Mouse (Mus musculus) heart, embryonic 11.5 days (tissue): ENCODE measurements around the gene Ppp1r13b. TPM values are rescaled to one million over a fixed set of nuclear protein-coding genes. Genes with fewer than 3 reads are reported as not detected.

Experiments used
- ATAC-seq: fragments of 200-750 bp; cut with Nextera tagmentation; replicated peaks from 2 replicates; pipeline ENCODE4 v1.8.0; 2017; ENCODE audit warnings: moderate library complexity; ENCODE audit not compliant: insufficient number of reproducible peaks, low FRiP score, low TSS enrichment
- H3K27ac ChIP-seq: fragments of 300-500 bp; sonication (generic); 2 replicates; pipeline ENCODE4 v1.5.1; 2014; ENCODE audit warnings: mild to moderate bottlenecking, low read depth, low read length
- H3K27me3 ChIP-seq: fragments of 300-500 bp; sonication (generic); 2 replicates; pipeline ENCODE4 v1.6.1; 2014; ENCODE audit warnings: mild to moderate bottlenecking, low read length, mixed read lengths; ENCODE audit not compliant: control insufficient read depth, insufficient read depth
- H3K36me3 ChIP-seq: fragments of 300-500 bp; sonication (generic); 2 replicates; pipeline ENCODE4 v1.6.1; 2014; ENCODE audit warnings: mild to moderate bottlenecking, low read length, moderate library complexity, mixed read lengths; ENCODE audit not compliant: control insufficient read depth, insufficient read depth
- H3K4me1 ChIP-seq: fragments of 300-500 bp; sonication (generic); 2 replicates; pipeline ENCODE4 v1.6.1; 2014; ENCODE audit warnings: low read length; ENCODE audit not compliant: control insufficient read depth, insufficient read depth
- H3K4me2 ChIP-seq: fragments of 300-500 bp; sonication (generic); 2 replicates; pipeline ENCODE4 v1.6.1; 2014; ENCODE audit warnings: mild to moderate bottlenecking, moderate library complexity
- H3K4me3 ChIP-seq: fragments of 300-500 bp; sonication (generic); 2 replicates; pipeline ENCODE4 v1.5.1; 2014; ENCODE audit warnings: low read depth, low read length
- H3K9ac ChIP-seq: fragments of 300-500 bp; sonication (generic); 2 replicates; pipeline ENCODE4 v1.6.1; 2014; ENCODE audit warnings: mild to moderate bottlenecking, low read depth, low read length, moderate library complexity
- H3K9me3 ChIP-seq: fragments of 300-500 bp; sonication (generic); replicated peaks from 2 replicates; pipeline ENCODE4 v1.6.1; 2016; ENCODE audit warnings: low read length; ENCODE audit not compliant: control insufficient read depth
- WGBS: fragments of 180-500 bp; shearing (Covaris S2); extraction: QIAGEN DNeasy Blood & Tissue Kit; methylation state at CpG from one replicate; pipeline ENCODE4 v1.1.7; 2014; ENCODE audit not compliant: insufficient replicate concordance; 5-methylcytosine and 5-hydroxymethylcytosine counted together
- polyA plus RNA-seq: library from polyadenylated mRNA; unstranded; fragments of >200 nt; fragmentation: Nextera tagmentation; extraction: Ambion mirVana; gene quantifications from 2 replicates; pipeline ENCODE4 v1.2.1, GENCODE M21; 2014

Gene Ppp1r13b
- polyA plus RNA-seq, 1 experiment from 2014 or later, result 16.5 TPM

GRCm38 (mm10) chr12:111927338-111927737 lies 19.4 kb upstream of the Ppp1r13b start:
- no peaks in the 10 kb centered on the region for H3K36me3 ChIP-seq
- H3K4me3 ChIP-seq, result no peak overlapping the region
- H3K4me2 ChIP-seq, result no peak overlapping the region
- H3K27me3 ChIP-seq, result no peaks in the 10 kb centered on the region
- no peak overlapping the region; the same call in 1 of the 2 replicates for H3K27ac ChIP-seq
- no peak for ATAC-seq
- no peaks in the 10 kb centered on the region for H3K9me3 ChIP-seq
- WGBS, result 62% methylated on average over 1 of the region's 1 CpGs
- H3K4me1 ChIP-seq, result peaks cover 5% of the 10 kb centered on the region
- H3K9ac ChIP-seq, result no peak overlapping the region

- no peaks in the 10 kb centered on the region for H3K9me3 ChIP-seq
- no peaks in the 10 kb centered on the region for H3K27me3 ChIP-seq
- no peak overlapping the region for H3K4me3 ChIP-seq
- peaks cover 9% of the 10 kb centered on the region for H3K4me1 ChIP-seq
- H3K27ac ChIP-seq, result no peak overlapping the region
- ATAC-seq, result no peak
- H3K9ac ChIP-seq, result no peak overlapping the region
- no peak overlapping the region for H3K4me2 ChIP-seq
- no peaks in the 10 kb centered on the region for H3K36me3 ChIP-seq
- 83% methylated on average over 6 of the region's 6 CpGs for WGBS
Measured at GRCm38 (mm10) chr12:111923117-111923516, 15.2 kb upstream of the Ppp1r13b start.

- no peak overlapping the region for H3K4me3 ChIP-seq
- WGBS, result 30% methylated on average over 9 of the region's 9 CpGs
- ATAC-seq, result no peak
- H3K9ac ChIP-seq, result no peak overlapping the region
- H3K9me3 ChIP-seq, result no peaks in the 10 kb centered on the region
- peaks cover 9% of the 10 kb centered on the region for H3K4me1 ChIP-seq
- no peak overlapping the region for H3K27ac ChIP-seq
- peak overlapping the region; percentile 27 for H3K4me2 ChIP-seq
- no peaks in the 10 kb centered on the region for H3K27me3 ChIP-seq
- no peaks in the 10 kb centered on the region for H3K36me3 ChIP-seq
Measured at GRCm38 (mm10) chr12:111920046-111920445, 12.1 kb upstream of the Ppp1r13b start.

- H3K27ac ChIP-seq, result peak overlapping the region; percentile 36
- no peak for ATAC-seq
- H3K9ac ChIP-seq, result no peak overlapping the region
- H3K36me3 ChIP-seq, result no peaks in the 10 kb centered on the region
- WGBS, result 54% methylated on average over 12 of the region's 12 CpGs
- H3K27me3 ChIP-seq, result no peaks in the 10 kb centered on the region
- H3K4me3 ChIP-seq, result no peak overlapping the region
- no peaks in the 10 kb centered on the region for H3K9me3 ChIP-seq
- H3K4me1 ChIP-seq, result peaks cover 9% of the 10 kb centered on the region
- H3K4me2 ChIP-seq, result no peak overlapping the region
Measured at GRCm38 (mm10) chr12:111916514-111917217, 8.8 kb upstream of the Ppp1r13b start.

- H3K9me3 ChIP-seq, result no peaks in the 10 kb centered on the region
- H3K36me3 ChIP-seq, result no peaks in the 10 kb centered on the region
- peak overlapping the region; percentile 36; the same call in 1 of the 2 replicates for H3K27ac ChIP-seq
- H3K27me3 ChIP-seq, result no peaks in the 10 kb centered on the region
- 83% methylated on average over 6 of the region's 6 CpGs for WGBS
- no peak overlapping the region for H3K4me3 ChIP-seq
- ATAC-seq, result no peak
- no peak overlapping the region for H3K9ac ChIP-seq
- H3K4me1 ChIP-seq, result peaks cover 9% of the 10 kb centered on the region
- no peak overlapping the region for H3K4me2 ChIP-seq
Measured at GRCm38 (mm10) chr12:111915781-111916180, 7.9 kb upstream of the Ppp1r13b start.

GRCm38 (mm10) chr12:111914031-111914430 lies 6.1 kb upstream of the Ppp1r13b start:
- Histone ChIP-seq H3K4me1 (no peaks in the 10 kb centered on the region), H3K4me2 (no peak overlapping the region), H3K36me3 (no peaks in the 10 kb centered on the region), H3K9ac (no peak overlapping the region), H3K27ac (0 out of 2 replicates have a peak overlapping the region, but pooled peaks have one; percentile 11), H3K4me3 (no peak overlapping the region), H3K9me3 (no peaks in the 10 kb centered on the region), H3K27me3 (no peaks in the 10 kb centered on the region; the same call in 1 of the 2 replicates)
- 0 out of 2 replicates have a peak, but pooled peaks have one; percentile 32 for ATAC-seq
- 38% methylated on average over 3 of the region's 3 CpGs for WGBS

GRCm38 (mm10) chr12:111912802-111913201 lies 4.9 kb upstream of the Ppp1r13b start:
- no peaks in the 10 kb centered on the region for H3K36me3 ChIP-seq
- ATAC-seq, result no peak
- H3K9me3 ChIP-seq, result no peaks in the 10 kb centered on the region
- no peak overlapping the region for H3K9ac ChIP-seq
- no peak overlapping the region for H3K4me2 ChIP-seq
- 0 out of 2 replicates have a peak, but pooled peaks cover 5% of the 10 kb centered on the region for H3K4me1 ChIP-seq
- H3K4me3 ChIP-seq, result no peak overlapping the region
- no peaks in the 10 kb centered on the region; the same call in 1 of the 2 replicates for H3K27me3 ChIP-seq
- 81% methylated on average over 7 of the region's 7 CpGs for WGBS
- H3K27ac ChIP-seq, result no peak overlapping the region

- no peak overlapping the region for H3K27ac ChIP-seq
- no peaks in the 10 kb centered on the region; the same call in 1 of the 2 replicates for H3K27me3 ChIP-seq
- no peak overlapping the region for H3K4me2 ChIP-seq
- H3K36me3 ChIP-seq, result no peaks in the 10 kb centered on the region
- no peak overlapping the region for H3K9ac ChIP-seq
- H3K9me3 ChIP-seq, result no peaks in the 10 kb centered on the region
- ATAC-seq, result no peak
- WGBS, result 82% methylated on average over 2 of the region's 2 CpGs
- no peak overlapping the region for H3K4me3 ChIP-seq
- peaks cover 6% of the 10 kb centered on the region; the same call in 1 of the 2 replicates for H3K4me1 ChIP-seq
Measured at GRCm38 (mm10) chr12:111911796-111912195, 3.9 kb upstream of the Ppp1r13b start.
